Mouse (Mus musculus): Measurements from ENCODE around the gene Castor1.

Gene Castor1

GRCm38 (mm10) chr11:4205097-4205655 is 12.8 kb upstream of the Castor1 start:
- intact Hi-C loops (cut with DNase I), result no loop called here

- intact Hi-C loops (cut with DNase I), result no loop called here
Measured at GRCm38 (mm10) chr11:4205951-4206350, 12.1 kb upstream of the Castor1 start.

- intact Hi-C loops (cut with DNase I), result no loop called here
Measured at GRCm38 (mm10) chr11:4206563-4206962, 11.5 kb upstream of the Castor1 start.

GRCm38 (mm10) chr11:4207655-4208054 is 10.4 kb upstream of the Castor1 start:
- intact Hi-C loops (cut with DNase I), result no loop called here

- intact Hi-C loops (cut with DNase I), result no loop called here
Measured at GRCm38 (mm10) chr11:4209556-4209955, 8.5 kb upstream of the Castor1 start.

- intact Hi-C loops (cut with DNase I), result loop anchor here (10.0 kb wide), 1 partner anchor 46 kb away; the partner anchor contains the start of genes Ccdc157 and Sf3a1
Measured at GRCm38 (mm10) chr11:4210786-4211185, 7.2 kb upstream of the Castor1 start.

- intact Hi-C loops (cut with DNase I), result loop anchor here (10.0 kb wide), 1 partner anchor 48 kb away; the partner anchor contains the start of genes Ccdc157 and Sf3a1
Measured at GRCm38 (mm10) chr11:4213107-4213506, 4.9 kb upstream of the Castor1 start.

GRCm38 (mm10) chr11:4214572-4214971 is 3.5 kb upstream of the Castor1 start:
- intact Hi-C loops (cut with DNase I), result loop anchor here (10.0 kb wide), 1 partner anchor 50 kb away; the partner anchor contains the start of genes Ccdc157 and Sf3a1

- intact Hi-C loops (cut with DNase I), result loop anchor here (10.0 kb wide), 1 partner anchor 50 kb away; the partner anchor contains the start of genes Ccdc157 and Sf3a1
Measured at GRCm38 (mm10) chr11:4215061-4215460, 3.0 kb upstream of the Castor1 start.

- intact Hi-C loops (cut with DNase I), result loop anchor here (1.0 to 10.0 kb wide), 2 partner anchors 29 to 52 kb away; partner anchors contain the start of genes Ccdc157 and Sf3a1
Measured at GRCm38 (mm10) chr11:4216248-4217000, 1.6 kb upstream of the Castor1 start.

GRCm38 (mm10) chr11:4218637-4219036 is 612 bp downstream of the Castor1 start:
- intact Hi-C loops (cut with DNase I), result loop anchor here (10.0 kb wide), 1 partner anchor 54 kb away; the partner anchor contains the start of genes Ccdc157 and Sf3a1

GRCm38 (mm10) chr11:4219317-4219751 is 1.3 kb downstream of the Castor1 start:
- intact Hi-C loops (cut with DNase I), result loop anchor here (10.0 kb wide), 1 partner anchor 55 kb away; the partner anchor contains the start of genes Ccdc157 and Sf3a1

- intact Hi-C loops (cut with DNase I), result loop anchor here (1.0 to 10.0 kb wide), 4 partner anchors 38 to 205 kb away; partner anchors contain the start of genes Ccdc157, Rnf215 and Sf3a1
Measured at GRCm38 (mm10) chr11:4219908-4220307, 1.9 kb downstream of the Castor1 start.

- intact Hi-C loops (cut with DNase I), result loop anchor here (1.0 to 10.0 kb wide), 3 partner anchors 38 to 204 kb away; partner anchors contain the start of gene Rnf215
Measured at GRCm38 (mm10) chr11:4220443-4221400, 2.7 kb downstream of the Castor1 start.

- intact Hi-C loops (cut with DNase I), result loop anchor here (10.0 kb wide), 1 partner anchor 203 kb away; no protein-coding TSS in a partner anchor
Measured at GRCm38 (mm10) chr11:4222046-4222950, 4.3 kb downstream of the Castor1 start.

- intact Hi-C loops (cut with DNase I), result loop anchor here (10.0 kb wide), 1 partner anchor 201 kb away; no protein-coding TSS in a partner anchor
Measured at GRCm38 (mm10) chr11:4223393-4224188, 5.6 kb downstream of the Castor1 start.

- intact Hi-C loops (cut with DNase I), result loop anchor here (10.0 kb wide), 1 partner anchor 201 kb away; no protein-coding TSS in a partner anchor
Measured at GRCm38 (mm10) chr11:4224223-4224622, 6.2 kb downstream of the Castor1 start.

GRCm38 (mm10) chr11:4226569-4227325 is 8.7 kb downstream of the Castor1 start:
- intact Hi-C loops (cut with DNase I), result loop anchor here (10.0 kb wide), 1 partner anchor 198 kb away; no protein-coding TSS in a partner anchor

All from adrenal gland (tissue).